Mouse (Mus musculus) heart, postnatal 4 days (tissue): ENCODE measurements around the gene Cd82. TPM values are rescaled to one million over a fixed set of nuclear protein-coding genes. Genes with fewer than 3 reads are reported as not detected.

Experiments used
- DNase-seq: peaks from one replicate; pipeline ENCODE4 v3.0.0; 2021
- total RNA-seq, 2 experiments: library from RNA; stranded (reverse); gene quantifications; 2 replicates each; pipeline ENCODE4 v1.2.3; 2021

The Cd82 gene
- 10 to 100 TPM; 18.4 to 19.7 TPM for total RNA-seq

GRCm38 (mm10) chr2:93462760-93463159 is at the start of gene Cd82:
Cd82 (minus strand) TSS chr2:93463140.
- DNase-seq = peak; percentile 76

DNA sequence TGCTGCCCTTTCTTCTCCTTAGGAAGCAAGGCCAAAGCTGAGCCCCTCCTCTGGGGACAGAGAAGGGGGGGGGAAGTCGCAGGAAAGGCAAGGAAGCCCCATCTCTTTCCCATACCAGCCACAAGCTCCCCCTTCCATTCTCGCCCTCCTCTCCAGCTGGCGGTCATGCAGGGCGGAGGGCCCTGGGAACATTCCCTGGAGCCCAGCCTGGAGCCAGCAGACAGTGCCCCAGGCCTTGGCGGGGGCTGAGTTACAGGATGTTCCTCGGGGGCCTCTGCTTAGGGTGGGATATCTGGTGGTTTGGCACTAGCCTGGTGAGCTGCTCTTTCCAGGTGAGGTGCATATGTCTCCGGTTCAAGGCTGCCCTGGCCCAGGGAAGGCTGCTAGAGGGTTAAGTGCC is 49.2 kb upstream of the Cd82 start:
- no peak for DNase-seq

GRCm38 (mm10) chr2:93510839-93511238 is 47.9 kb upstream of the Cd82 start:
- DNase-seq = no peak

GRCm38 (mm10) chr2:93509777-93510750 is 47.1 kb upstream of the Cd82 start:
- DNase-seq = no peak

- no peak for DNase-seq
Measured at GRCm38 (mm10) chr2:93505091-93505490, 42.2 kb upstream of the Cd82 start.

GRCm38 (mm10) chr2:93503353-93503752 is 40.4 kb upstream of the Cd82 start:
- DNase-seq = no peak

- no peak for DNase-seq
Measured at GRCm38 (mm10) chr2:93501303-93501702, 38.4 kb upstream of the Cd82 start.

- no peak for DNase-seq
Measured at GRCm38 (mm10) chr2:93497221-93497620, 34.3 kb upstream of the Cd82 start.

- no peak for DNase-seq
Measured at GRCm38 (mm10) chr2:93495170-93495569, 32.2 kb upstream of the Cd82 start.

- no peak for DNase-seq
Measured at GRCm38 (mm10) chr2:93493541-93493940, 30.6 kb upstream of the Cd82 start.

DNA sequence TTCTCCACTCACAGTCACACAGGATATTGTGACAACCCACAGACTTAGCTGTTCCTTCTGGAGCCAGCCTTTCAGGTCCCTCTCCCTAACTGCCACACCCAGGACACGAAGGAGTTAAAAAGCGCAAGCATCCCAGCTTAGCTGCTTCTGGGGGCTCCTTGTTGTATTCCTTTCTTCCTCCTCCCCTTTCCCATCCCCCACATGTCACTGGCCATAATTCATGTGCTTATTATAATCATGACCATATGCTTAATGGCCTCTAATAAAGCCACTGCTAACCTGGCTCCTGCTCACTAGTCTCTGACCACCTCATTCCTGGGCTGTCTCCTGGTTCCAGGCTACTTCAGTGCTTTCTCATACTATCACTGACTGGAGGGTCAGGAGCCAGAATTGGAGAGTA is 27.6 kb upstream of the Cd82 start:
- DNase-seq = no peak

DNA sequence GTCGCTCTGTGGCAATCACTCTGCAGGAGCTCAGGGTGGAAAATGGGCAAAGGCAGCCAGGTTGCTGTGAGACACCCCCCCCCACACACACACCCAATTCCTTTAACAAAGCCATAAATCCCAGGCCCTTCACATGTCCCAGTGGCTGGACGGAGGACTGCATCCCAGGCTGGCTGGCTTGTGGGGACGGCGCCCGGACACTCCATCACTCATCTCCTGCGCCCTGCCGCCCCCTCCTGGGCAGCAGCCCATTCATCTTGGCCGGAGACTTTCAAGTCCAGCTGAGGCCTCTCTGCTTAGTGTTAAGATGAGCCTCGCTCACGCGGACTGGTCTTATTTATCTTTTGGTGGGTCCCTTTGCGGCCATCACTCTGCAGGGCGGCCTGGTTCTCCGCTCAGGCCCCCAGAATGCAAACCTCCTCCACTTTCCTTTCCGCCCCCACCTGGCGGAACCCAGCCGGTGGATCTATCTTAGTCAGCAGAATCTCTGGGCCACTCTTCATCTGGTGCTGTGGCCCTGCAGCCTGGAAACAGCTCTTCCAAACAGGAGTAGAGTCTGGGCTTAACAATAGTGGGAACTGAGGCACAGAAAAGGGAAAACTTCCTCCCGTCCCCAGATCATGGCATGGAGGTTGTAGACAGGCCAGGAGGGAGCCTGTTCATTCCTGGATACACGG is 26.1 kb upstream of the Cd82 start:
- DNase-seq = peak; percentile 69

DNA sequence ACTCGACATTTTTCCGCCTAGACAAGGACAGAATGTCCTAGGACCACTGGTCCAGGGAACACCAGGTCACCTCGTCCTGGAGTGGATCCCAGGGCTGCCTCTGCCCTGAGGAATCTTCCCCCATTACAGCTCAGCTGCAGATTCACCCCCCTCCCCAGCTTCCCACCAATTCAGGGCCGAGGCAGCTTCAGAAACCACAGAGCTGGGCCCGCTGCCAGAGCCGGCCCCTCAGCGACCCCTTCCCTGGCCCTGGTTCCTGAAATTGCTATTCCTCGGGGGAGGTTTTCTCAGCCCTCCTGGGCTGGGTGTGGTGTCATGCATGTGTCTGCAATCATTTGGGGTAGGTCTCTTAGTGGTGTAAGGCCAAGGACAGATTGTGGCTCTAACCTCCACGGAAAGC is 22.5 kb upstream of the Cd82 start:
- DNase-seq = no peak

DNA sequence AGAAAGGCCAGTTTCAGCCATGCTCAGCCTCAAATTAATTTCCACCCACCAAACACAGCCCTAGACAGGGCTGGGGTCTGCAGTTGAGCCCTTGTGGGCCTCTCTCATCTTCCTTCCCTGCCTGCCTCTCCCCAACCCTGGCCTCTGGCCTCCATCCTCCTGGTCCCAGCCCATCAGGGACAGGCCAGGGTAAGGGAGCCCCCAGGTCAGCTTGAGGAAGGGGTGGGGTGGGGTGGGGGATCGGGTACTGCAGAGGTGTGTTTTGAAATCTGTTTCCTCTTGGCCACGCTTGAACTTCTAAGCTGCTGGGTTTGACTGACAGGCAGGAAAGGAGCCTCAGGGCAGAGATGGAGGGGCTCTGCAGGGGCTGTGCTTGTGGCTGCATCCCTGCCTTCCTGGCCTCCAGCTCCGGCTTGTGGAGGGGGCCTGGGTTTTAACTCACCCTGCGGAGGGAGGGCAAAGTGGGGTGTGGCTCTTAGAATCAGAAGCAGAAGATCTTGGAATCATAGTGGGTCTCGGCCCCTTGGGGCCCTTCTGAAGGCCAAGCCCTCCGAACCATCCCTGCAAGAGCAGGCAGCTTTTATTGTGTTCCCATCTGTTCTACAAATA is 19.2 kb upstream of the Cd82 start:
- DNase-seq = no peak

GRCm38 (mm10) chr2:93478744-93479143 is 15.8 kb upstream of the Cd82 start:
- no peak for DNase-seq

DNA sequence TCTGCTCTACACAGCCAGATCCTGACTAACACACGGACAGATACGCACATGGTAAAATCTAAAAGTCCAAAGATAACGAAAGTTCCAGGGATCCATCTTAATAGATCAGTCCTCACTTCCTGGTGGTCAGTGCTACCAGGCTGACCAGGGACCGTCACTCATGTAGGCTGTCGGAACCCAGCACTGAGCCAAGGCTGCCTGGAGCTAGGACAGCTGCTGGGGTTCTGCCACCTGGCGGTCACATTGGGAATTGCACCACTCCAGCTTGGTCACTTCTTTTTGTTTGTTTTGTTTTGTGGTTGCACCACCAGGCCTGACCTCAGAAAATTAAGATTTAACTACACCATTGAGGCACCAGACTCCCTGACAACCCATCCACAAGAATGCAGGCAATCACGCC is 14.6 kb upstream of the Cd82 start:
- DNase-seq = peak; percentile 78

DNA sequence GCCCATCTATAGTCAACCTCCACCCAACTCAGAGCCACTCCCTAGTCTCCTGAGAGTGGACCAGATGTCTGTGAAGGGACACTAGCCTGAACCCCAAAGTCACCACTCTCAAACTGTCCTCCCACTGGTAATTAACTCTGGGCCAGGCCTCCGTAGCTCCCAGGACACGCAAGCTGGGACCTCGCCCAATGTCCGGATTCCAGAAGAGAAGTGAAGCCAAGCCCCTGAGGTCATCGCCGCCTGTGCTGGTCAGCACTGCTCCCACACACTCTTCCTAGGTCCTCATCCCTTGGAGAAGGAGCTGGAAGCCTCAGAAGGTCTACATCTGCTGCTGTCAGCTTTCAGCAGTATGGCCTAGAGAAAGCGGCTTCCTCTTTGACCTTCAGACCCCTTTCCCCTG is 13.5 kb upstream of the Cd82 start:
- DNase-seq = peak; percentile 76

DNA sequence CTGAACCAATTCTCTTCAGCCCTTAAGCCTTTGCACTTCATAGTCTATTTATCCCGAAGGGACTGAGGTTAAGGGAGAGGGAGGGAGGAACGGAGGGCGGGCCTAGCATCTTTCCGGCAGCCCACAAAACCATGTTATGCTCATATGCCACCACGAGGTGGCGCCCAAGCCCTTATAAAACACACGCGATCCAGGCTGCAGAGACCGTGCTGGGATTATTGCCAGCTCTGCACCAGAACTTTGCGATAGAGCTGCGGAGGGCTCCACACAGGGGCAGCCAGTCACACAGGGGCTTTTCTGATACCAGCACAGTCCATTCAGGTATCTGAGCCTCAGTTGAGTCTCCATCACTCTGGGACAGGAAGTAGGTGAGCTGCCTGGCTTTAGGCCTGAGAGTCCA is 12.1 kb upstream of the Cd82 start:
- peak; percentile 95 for DNase-seq

- DNase-seq = no peak
Measured at GRCm38 (mm10) chr2:93473915-93474314, 11.0 kb upstream of the Cd82 start.

GRCm38 (mm10) chr2:93470849-93471576 is 8.1 kb upstream of the Cd82 start:
- peak; percentile 87 for DNase-seq

DNA sequence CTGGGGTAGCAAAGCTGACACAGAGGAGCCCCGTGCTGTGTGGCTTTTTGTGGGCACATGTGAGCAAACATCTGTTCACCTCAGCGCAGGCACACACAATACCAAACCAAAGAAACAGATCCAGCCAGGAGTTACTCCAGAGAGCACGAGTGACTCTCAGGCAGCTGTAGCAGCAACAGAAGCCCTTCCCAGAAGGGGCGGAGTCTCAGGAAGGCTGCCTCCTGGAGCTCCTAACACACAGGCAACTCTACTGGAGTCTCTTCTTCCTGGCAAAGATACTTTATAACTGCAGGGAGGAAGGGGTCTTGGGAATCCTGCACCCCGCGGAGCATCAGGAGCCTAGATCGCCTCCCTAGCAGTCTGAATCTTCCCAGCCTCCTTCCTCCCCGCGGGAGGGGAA is 7.2 kb upstream of the Cd82 start:
- peak; percentile 65 for DNase-seq

- peak; percentile 71 for DNase-seq
Measured at GRCm38 (mm10) chr2:93469118-93469517, 6.2 kb upstream of the Cd82 start.

GRCm38 (mm10) chr2:93466314-93466713 is 3.4 kb upstream of the Cd82 start:
- DNase-seq = no peak
